Mouse (Mus musculus): Measurements from ENCODE around the gene Zfp654.

Zfp654 gene

GRCm38 (mm10) chr16:64852891-64853290 is 1.4 kb upstream of the Zfp654 start:
- no peak for DNase-seq (ENCODE audit: low read depth)

DNA sequence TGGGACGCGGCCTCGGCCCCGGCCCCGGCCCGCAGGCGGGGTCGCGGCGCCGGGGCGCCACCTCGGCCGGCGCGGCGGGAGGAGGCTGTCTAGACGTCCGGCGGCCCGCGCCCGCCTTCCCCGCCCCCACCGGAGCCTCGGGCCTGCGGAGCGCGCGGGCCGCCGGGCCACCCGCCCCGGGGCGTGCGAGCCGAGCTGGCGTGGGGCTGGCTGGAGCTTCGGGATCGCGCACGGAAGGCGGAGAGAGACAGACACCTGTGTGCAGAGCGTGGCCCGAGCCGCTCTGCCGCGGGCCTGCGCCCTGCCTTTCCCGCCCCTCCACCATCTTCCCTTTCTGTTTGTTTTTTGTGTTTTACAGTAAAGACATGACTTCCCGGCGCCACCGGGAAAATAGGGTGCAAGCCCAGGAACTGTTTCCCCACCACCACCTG is 1.0 kb upstream of the Zfp654 start:
- DNase-seq (ENCODE audit: low read depth), result no peak

DNA sequence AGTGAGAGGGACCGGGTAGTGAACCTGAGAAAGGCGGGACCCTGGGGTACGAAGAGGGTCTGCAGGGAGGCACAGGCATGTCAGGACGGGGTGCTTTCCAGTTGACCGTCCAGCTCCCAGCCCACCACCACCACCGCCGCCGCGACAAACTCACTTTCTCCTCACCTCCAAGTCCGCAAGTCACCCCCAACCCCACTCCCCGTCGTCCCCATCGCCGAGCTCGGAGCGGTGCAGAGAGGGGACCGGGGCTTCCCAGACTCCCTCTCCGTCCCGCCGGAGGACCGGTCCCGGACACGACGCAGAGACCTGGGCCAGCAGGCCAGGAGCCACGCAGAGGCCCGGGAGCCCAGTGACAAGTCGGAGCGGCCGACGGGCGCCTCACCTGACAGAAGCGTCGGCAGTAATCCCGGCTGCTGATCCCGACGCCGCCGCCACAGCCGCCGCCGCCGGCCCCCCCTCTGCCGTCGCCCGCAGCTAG is 328 bp downstream of the Zfp654 start:
- DNase-seq (ENCODE audit: low read depth), result no peak

DNA sequence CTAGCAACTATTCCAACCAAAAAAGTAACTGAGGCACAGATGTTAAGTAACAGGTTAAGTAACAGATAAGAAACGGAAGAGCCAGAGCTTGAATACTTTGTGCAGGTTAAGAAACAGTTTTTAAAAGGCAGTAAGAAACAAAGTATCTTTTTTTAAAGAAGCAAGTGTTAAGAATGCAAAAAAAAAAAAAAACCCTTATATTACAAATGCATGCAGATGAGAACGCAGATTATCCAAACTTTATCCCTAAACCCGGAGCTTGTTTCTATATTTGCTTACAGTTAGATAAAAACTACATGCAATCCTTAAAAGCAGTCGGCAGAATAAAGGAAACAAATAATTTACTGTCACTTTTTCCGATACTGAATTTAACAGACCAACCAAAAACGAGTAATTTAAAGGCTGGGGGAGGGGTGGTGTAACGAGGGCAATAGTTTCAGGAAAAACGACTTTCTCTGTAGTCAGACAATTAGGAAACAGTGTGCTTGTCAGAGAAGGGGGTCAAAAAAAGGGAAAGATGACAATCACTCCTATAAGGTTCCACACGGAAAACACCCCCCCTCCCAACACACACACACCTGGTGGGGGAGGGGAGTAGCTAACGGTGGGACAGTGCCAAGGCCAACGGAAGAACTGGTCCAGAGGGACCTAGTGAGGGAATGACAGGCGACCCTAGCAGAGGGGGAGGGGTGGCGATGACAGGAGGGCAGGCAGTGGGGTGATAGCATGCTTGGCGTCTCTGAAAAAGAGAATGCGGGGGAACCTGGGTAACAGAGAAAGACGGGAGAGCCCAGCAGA is 966 bp downstream of the Zfp654 start:
- DNase-seq (ENCODE audit: low read depth), result no peak

DNA sequence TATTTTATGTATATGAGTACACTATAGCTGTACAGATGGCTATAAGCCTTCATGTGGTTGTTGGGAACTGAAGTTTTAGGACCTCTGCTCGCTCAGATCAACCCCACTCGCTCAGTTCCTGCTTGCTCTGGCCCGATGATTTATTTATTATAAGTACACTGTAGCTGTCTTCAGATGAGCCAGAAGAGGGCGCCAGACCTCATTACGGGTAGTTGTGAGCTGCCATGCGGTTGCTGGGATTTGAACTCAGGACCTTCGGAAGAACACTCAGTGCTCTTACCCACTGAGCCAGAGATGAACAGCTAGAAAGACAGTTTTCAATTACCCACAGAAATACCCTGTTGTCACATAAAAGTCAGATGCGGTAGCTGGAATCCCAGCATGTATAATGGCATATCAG is 5.5 kb downstream of the Zfp654 start:
- DNase-seq (ENCODE audit: low read depth), result no peak

- no peak for DNase-seq (ENCODE audit: low read depth)
These were observed 9.1 kb downstream of the Zfp654 start for GRCm38 (mm10) chr16:64842374-64842729.

DNA sequence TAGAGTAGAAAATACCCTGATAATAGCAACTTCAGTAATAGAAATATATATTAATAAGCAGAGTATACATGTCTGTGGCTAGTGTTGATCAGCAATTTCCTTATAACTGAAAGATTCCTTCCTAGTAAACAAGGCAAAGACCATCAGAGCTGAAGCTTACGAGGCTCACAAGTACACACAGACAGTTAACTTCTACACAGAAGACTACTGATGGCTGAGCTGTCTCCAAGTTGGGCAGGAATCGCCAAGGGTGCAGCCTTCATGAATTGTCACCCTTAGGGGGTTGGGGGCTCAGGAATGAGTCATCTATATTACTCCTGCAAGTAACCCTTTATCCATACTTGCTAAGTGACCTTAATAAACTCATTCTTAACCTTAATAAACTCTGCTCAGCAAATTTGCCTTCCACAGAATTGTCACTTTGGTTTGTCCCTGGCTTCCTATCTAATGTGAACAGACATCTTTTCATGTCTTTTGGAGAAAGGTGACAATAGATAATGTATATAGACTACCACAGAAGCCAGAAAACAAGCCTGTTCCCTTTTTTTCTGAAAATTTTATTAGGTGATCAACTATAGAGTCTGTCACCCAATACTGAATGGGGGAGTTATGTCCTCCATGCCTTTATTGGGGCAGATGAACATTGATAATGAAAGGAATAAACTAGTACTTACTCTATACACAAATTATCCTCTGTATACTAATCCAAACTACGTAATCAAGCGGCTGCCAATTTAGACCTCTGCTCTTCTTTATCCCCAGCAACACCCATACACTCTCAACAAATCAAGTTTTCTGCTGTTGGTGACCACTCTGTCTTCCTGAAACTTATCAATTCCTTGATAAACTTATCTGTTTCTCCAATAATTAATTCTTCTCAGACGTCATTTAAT is 9.7 kb downstream of the Zfp654 start:
- DNase-seq (ENCODE audit: low read depth), result no peak

DNA sequence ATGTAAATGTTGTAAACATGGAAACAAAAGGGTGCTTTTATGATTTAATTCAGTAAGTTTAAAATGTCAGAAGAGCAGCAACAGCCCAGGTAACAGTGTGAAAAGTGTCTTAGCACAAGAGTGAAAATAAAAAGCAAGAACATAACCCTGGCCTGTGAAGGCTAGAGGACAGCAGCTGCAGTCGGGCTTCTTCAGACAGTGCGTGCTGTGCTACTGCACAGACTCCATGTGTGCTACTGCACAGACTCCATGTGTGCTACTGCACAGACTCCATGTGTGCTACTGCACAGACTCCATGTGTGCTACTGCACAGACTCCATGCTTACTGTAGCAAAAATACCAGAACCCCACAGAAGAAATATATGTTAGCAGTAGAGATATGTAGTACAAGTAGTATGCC is 14.7 kb downstream of the Zfp654 start:
- no peak for DNase-seq (ENCODE audit: low read depth)

GRCm38 (mm10) chr16:64835996-64836545 is 15.4 kb downstream of the Zfp654 start:
- DNase-seq (ENCODE audit: low read depth), result no peak

- DNase-seq (ENCODE audit: low read depth), result no peak
These were observed 21.2 kb downstream of the Zfp654 start for GRCm38 (mm10) chr16:64830291-64830690.

- no peak for DNase-seq (ENCODE audit: low read depth)
These were observed 27.0 kb downstream of the Zfp654 start for GRCm38 (mm10) chr16:64824474-64824873.

DNA sequence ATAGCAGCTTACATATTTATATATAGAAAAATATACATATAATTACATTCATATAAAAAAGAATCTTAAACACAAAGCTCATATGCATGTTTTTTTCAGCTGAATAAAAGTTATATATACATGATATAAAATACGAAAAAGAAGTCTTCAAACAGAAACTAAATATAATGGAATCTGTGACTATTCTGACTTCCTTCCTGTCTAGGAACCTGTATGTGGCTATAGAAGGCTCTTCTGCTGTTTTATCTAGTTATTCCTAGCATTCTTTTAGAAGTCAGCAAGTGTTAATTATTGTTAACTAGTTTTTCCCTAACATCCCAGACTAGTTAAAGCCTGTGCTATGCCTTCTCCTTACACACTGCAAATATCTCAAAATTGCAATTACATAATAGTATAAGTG is 27.6 kb downstream of the Zfp654 start:
- no peak for DNase-seq (ENCODE audit: low read depth)

DNA sequence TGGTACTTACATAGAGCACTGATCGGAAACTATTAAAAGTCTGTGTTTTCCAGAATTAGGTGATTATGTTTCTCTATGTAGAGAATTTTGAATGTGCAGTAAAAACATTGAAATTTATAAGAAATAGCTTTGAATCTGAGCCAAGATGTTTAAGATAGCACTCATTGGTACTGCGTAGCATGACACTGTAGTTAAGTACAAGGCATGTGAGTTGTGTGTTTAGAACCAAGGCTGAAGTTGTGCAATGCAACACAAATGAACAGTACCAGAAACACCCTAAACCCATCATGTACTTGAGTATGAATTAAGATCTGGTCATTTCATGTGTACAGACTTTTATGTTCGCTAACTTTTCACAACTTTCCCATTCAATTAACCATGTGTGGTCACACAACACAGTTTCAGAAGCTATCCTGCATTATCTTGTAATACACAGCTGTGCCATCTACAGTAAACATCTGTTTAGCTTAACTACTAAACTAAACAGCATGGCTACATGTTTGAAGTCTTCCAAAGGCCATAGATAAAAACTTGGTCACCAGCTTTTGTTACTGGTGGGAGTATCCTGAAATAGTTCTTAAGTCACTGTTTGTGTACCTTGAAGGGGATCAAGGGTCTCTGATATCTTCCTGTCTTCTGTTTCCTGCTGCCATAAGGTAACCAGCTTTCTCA is 34.2 kb downstream of the Zfp654 start:
- no peak for DNase-seq (ENCODE audit: low read depth)

GRCm38 (mm10) chr16:64803041-64803440 is 48.4 kb downstream of the Zfp654 start:
- no peak for DNase-seq (ENCODE audit: low read depth)

GRCm38 (mm10) chr16:64801638-64802037 is 49.8 kb downstream of the Zfp654 start:
- no peak for DNase-seq (ENCODE audit: low read depth)

DNA sequence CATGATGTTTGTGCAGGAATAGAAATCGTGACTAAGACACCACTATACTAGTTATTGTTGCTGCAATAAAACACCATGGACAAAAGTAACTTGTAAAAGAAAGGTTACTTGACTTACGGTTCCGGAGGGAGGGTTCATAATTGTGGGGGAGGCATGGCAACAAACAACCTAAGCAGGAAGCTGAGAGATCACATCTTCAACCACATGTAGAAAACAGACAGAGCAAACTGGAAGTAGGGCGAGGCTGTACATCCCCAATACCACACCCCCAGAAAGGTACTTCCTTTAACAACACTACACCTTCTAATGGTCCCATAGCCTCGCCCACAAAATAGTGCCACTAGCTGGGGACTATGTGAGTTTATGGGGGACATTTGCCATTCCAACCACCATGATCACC is 51.1 kb downstream of the Zfp654 start:
- no peak for DNase-seq (ENCODE audit: low read depth)

DNA sequence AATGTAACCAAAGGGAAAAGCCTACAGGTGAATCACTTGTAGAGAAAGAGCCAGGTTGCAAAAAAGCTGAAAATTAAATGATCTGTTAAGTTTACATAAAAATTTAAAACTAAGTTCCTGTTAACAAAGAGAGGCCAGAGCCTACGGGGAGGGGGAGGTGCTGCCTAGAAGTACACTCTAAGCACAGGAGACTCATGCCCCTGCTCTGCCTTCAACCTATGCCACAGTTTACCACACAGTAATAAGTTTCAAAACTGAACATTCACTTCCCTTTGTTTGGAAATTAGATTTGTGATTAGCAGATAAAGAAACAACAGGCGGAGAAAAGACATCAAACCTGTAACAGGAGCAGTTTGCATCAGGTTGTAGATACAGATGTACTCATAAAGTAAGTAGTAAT is 56.6 kb downstream of the Zfp654 start:
- DNase-seq (ENCODE audit: low read depth), result no peak

GRCm38 (mm10) chr16:64789706-64790105 is 61.7 kb downstream of the Zfp654 start:
- DNase-seq (ENCODE audit: low read depth), result no peak

GRCm38 (mm10) chr16:64775516-64775915 is 75.9 kb downstream of the Zfp654 start:
- no peak for DNase-seq (ENCODE audit: low read depth)

DNA sequence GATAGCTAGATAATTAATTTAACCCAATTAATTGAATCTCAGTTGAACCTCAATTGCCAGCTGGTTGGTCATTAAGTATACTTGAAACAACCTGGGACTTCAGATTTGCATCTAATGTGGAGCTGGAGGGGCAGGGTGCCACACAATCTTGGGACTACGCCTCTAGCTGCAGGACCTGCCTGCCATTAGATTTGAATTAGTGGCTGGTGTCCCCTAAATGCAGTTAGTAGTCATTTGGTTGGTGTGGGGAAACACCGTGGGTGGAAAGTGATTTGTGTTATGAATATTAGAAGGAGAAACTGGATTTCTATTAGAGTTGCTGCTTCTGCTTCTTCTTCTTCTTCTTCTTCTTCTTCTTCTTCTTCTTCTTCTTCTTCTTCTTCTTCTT is 80.0 kb downstream of the Zfp654 start:
- no peak for DNase-seq (ENCODE audit: low read depth)

GRCm38 (mm10) chr16:64770521-64771430 is 80.7 kb downstream of the Zfp654 start, which contains the start of gene 4930453N24Rik:
4930453N24Rik (minus strand) TSS chr16:64771161.
- DNase-seq (ENCODE audit: low read depth), result peak; percentile 61

All from fibroblast of lung, adult 2 months (primary cell).